In the genomic region with DNA sequence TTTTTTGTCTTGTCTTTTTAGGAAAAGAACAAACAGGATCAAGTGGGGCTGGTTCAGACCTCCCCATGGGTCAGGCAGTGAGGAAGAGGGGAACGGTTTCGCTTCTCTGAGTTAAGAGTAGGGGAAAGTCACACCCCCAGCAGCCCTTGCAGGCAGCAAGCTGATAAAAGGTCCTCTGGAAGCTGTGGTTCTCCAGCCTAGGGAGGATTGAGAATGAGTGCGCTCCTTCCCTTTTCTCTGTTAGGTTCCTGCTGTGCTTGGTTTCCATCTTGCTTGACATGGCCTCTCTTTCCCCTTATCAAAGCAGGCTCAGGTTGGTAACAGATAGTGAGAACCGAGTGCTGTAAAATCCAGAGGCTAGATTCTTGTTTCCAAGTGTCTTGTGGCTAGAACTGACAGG, we compare ENCODE assay signal across 18 mouse cellular contexts.
DNase-seq lines count a peak whose midpoint lies in the region; ATAC-seq and TF ChIP-seq lines count a peak whose summit lies in the region.
"Had no signal": no experiment of that assay in that cellular context is flagged by ENCODE, and none has a peak within 500 bp of the region (broad histone marks: within the 10 kb centered on the region; RNA-seq: fewer than 3 reads in every experiment).

No protein-coding gene starts in this region.

- H3K4me2 ChIP-seq in liver, embryonic 13.5 days: peak overlapping the region; percentile 32; the same call in 1 of the 2 replicates
- H3K4me2 ChIP-seq: hindbrain, embryonic 13.5 days; intestine, embryonic 15.5 days; kidney, embryonic 15.5 days; lung, embryonic 14.5 days had no signal

- no peaks in the 10 kb centered on the region for H3K27me3 ChIP-seq in G1E (ENCODE audit: insufficient read depth, low read length)
- no peaks in the 10 kb centered on the region for H3K27me3 ChIP-seq in liver, embryonic 13.5 days
- H3K27me3 ChIP-seq: hindbrain, embryonic 13.5 days; intestine, embryonic 15.5 days; kidney, embryonic 15.5 days had no signal

- H3K4me3 ChIP-seq in G1E (ENCODE audit: low read depth, low read length): no peak overlapping the region; the same call in 1 of the 2 replicates
- H3K4me3 ChIP-seq in liver, embryonic 13.5 days (replicated peaks): no peak overlapping the region
- H3K4me3 ChIP-seq: erythroblast, embryonic 14.5 days; gastrocnemius, adult 2 months; hindbrain, embryonic 13.5 days; intestine, embryonic 15.5 days; kidney, embryonic 15.5 days had no signal

- H3K27ac ChIP-seq in liver, embryonic 13.5 days: no peak overlapping the region
- H3K27ac ChIP-seq: gastrocnemius, adult 2 months; hindbrain, embryonic 13.5 days; intestine, embryonic 15.5 days; kidney, embryonic 15.5 days had no signal

- H3K9ac ChIP-seq in liver, embryonic 13.5 days: no peak overlapping the region
- H3K9ac ChIP-seq: hindbrain, embryonic 13.5 days; intestine, embryonic 15.5 days; kidney, embryonic 15.5 days; lung, embryonic 14.5 days had no signal

- peaks cover 18% of the 10 kb centered on the region for H3K4me1 ChIP-seq in G1E (ENCODE audit: insufficient read depth, low read depth, low read length)
- peaks cover 20% of the 10 kb centered on the region for H3K4me1 ChIP-seq in liver, embryonic 13.5 days (replicated peaks)
- H3K4me1 ChIP-seq: hindbrain, embryonic 13.5 days; intestine, embryonic 15.5 days had no signal

- 15% methylated on average over 4 of the region's 4 CpGs for WGBS in liver, embryonic 13.5 days (ENCODE audit: insufficient replicate concordance)

- peak; percentile 40; the same call in 1 of the 2 replicates for ATAC-seq in G1E (ENCODE audit: extremely low read depth, insufficient number of reproducible peaks, low FRiP score, poor library complexity, severe bottlenecking)
- peak; percentile 81 for ATAC-seq in liver, embryonic 13.5 days (ENCODE audit: low read depth)
- peak; percentile 90 for ATAC-seq in megakaryocyte-erythroid progenitor cell, adult 5-6 weeks (replicated peaks; ENCODE audit: low FRiP score, low TSS enrichment, poor library complexity, severe bottlenecking)
- no peak for ATAC-seq in inflammation-experienced regulatory T-cells, adult 6 months
- ATAC-seq: forebrain, embryonic 16.5 days; intestine, embryonic 15.5 days had no signal

- DNase-seq in G1E (ENCODE audit: low spot score): no peak
- DNase-seq in c-Kit-positive CD71-positive TER-119-negative erythroid progenitor cells, embryonic 14.5 days (ENCODE audit: low read depth): peak; percentile 15
- peak; percentile 36 for DNase-seq in liver, embryonic 13.5 days
- DNase-seq in kidney, postnatal 36 days: no peak
- no peak for DNase-seq in yolk sac, embryonic 10.5 days (ENCODE audit: low spot score)
- DNase-seq in left cerebral cortex, postnatal 14 days (ENCODE audit: low spot score in 2 of 2): no peak
- DNase-seq: adrenal gland, postnatal 25 days; gastrocnemius, adult 2 months; lung, embryonic 14.5 days; lung, postnatal 4 days; midbrain, embryonic 14.5 days had no signal

- intact Hi-C loops in left cerebral cortex, postnatal 14 days (cut with DNase I): no loop called here

- H3K9me3 ChIP-seq in G1E (replicated peaks): no peaks in the 10 kb centered on the region
- no peaks in the 10 kb centered on the region for H3K9me3 ChIP-seq in liver, embryonic 13.5 days (replicated peaks)
- H3K9me3 ChIP-seq: hindbrain, embryonic 13.5 days; intestine, embryonic 15.5 days; kidney, embryonic 15.5 days had no signal

- TF ChIP-seq CTCF in G1E (IDR thresholded peaks at IDR 0.05; ENCODE audit: low read depth, low read length): no peak

- no peaks in the 10 kb centered on the region for H3K36me3 ChIP-seq in G1E (replicated peaks)
- no peaks in the 10 kb centered on the region for H3K36me3 ChIP-seq in liver, embryonic 13.5 days
- H3K36me3 ChIP-seq: hindbrain, embryonic 13.5 days; intestine, embryonic 15.5 days; kidney, embryonic 15.5 days had no signal

Comparison
In these comparisons a context has a peak if more than half of its experiments do, and no peak if none do; other contexts are left out.
1. DNase-seq: peak in c-Kit-positive CD71-positive TER-119-negative erythroid progenitor cells, embryonic 14.5 days (single experiment) and liver, embryonic 13.5 days (single experiment); none in G1E (single experiment), kidney, postnatal 36 days (0 of 2), yolk sac, embryonic 10.5 days (single experiment) and left cerebral cortex, postnatal 14 days (0 of 2).